Mouse (Mus musculus): Measurements from ENCODE around the gene Gm21704. TPM values are rescaled to one million over a fixed set of nuclear protein-coding genes. Genes with fewer than 3 reads are reported as not detected.

Gene Gm21704
- not detected in 2 replicates for polyA plus RNA-seq (2012; rRNA removed; ENCODE audit: low replicate concordance)

DNA sequence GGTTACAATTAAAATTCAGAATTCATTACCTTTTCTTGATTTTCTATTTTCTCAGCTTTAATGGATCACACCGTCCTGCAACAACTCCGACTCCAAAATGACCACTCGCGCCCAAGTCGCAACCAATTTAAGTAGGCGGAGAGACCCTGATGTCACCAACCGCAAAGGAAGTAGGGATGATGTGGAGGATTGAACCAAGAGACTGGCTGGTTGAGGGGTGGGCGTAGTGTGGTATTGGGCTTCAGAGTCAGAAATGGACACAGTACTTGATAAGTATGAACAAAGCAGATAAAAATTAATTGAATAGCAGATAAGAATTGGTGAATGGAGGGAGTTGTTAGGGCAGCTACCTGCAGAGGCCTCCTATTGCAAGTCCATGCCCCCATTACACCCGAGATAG is at the start of gene Gm21704, which contains the start of gene Gm21708:
TSS of gene Gm21704 (minus strand) at position 101 of the 400 bp plus-strand sequence.
TSS of gene Gm21708 (minus strand) at position 101 of the 400 bp plus-strand sequence.

DNA sequence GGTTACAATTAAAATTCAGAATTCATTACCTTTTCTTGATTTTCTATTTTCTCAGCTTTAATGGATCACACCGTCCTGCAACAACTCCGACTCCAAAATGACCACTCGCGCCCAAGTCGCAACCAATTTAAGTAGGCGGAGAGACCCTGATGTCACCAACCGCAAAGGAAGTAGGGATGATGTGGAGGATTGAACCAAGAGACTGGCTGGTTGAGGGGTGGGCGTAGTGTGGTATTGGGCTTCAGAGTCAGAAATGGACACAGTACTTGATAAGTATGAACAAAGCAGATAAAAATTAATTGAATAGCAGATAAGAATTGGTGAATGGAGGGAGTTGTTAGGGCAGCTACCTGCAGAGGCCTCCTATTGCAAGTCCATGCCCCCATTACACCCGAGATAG is 64.7 kb downstream of the Gm21704 start, which contains the start of gene Gm21693:
TSS of gene Gm21693 (minus strand) at position 101 of the 400 bp plus-strand sequence.

Other genes with a start within 250 kb of the Gm21704 start
- not detected in 2 replicates for gene Gm21677, start 103.7 kb downstream of the Gm21704 start, polyA plus RNA-seq (2012; rRNA removed; ENCODE audit: low replicate concordance)
- not detected in 2 replicates for gene Gm21693, start 64.8 kb downstream of the Gm21704 start, polyA plus RNA-seq (2012; rRNA removed; ENCODE audit: low replicate concordance)
- gene Gm21708, start within 50 bp of the Gm21704 start, polyA plus RNA-seq (2012; rRNA removed; ENCODE audit: low replicate concordance): not detected in 2 replicates

Data from duodenum, adult 2 months (tissue).